In the genomic region with DNA sequence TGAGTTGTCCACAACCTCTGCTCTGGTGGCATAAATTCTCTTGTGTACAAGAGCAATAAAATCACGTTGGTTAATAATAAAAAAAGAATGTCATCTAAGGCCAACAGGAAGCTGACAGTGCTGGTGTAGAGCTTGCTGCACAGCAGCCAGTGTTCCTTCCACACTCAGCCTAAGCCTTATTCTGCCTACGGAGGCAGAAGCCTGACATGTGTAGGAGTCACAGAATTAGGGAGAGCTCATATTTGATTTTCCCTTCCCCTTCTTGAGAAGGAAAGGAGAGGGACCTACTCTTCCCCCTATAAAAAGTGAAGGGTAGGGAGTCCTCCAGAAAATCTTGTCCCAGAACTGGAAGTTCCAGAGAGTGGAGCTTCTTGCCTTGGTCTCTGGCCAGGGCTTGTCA, we compare ENCODE assay signal across 20 mouse cellular contexts. TPM values are rescaled to one million over a fixed set of nuclear protein-coding genes. Genes with fewer than 3 reads are reported as not detected.
DNase-seq lines count a peak whose midpoint lies in the region; ATAC-seq lines count a peak whose summit lies in the region.
"Had no signal": no experiment of that assay in that cellular context is flagged by ENCODE, and none has a peak within 500 bp of the region (broad histone marks: within the 10 kb centered on the region; RNA-seq: fewer than 3 reads in every experiment).

No protein-coding gene starts in this region.

- no peak overlapping the region for H3K4me3 ChIP-seq in heart, embryonic 12.5 days
- H3K4me3 ChIP-seq: embryonic facial prominence, embryonic 12.5 days; erythroblast, embryonic 14.5 days; forebrain, embryonic 13.5 days; midbrain, embryonic 15.5 days; myocyte; stomach, embryonic 15.5 days had no signal

- peak; percentile 5 for DNase-seq in CD4-positive, CD25-positive, alpha-beta regulatory T cell, adult 2 months (ENCODE audit: low read depth, low spot score)
- peak; percentile 2 to 42 for DNase-seq in heart, adult 9 months (ENCODE audit: low spot score in 2 of 2)
- peak; percentile 8 for DNase-seq in right cerebral cortex, adult 18-20 months
- no peak for DNase-seq in right cerebral cortex, postnatal 36 days (ENCODE audit: low spot score in 2 of 2)
- no peak for DNase-seq in urinary bladder, postnatal 25 days (ENCODE audit: low spot score)
- DNase-seq in adrenal gland, postnatal 25 days = no peak
- DNase-seq: cerebellum, adult 9-10 months; layer of hippocampus, postnatal 36 days; liver; lung, adult 18-20 months; lung, postnatal 14 days had no signal

- 61% methylated on average over 2 of the region's 2 CpGs for WGBS in heart, embryonic 12.5 days

- no peaks in the 10 kb centered on the region for H3K27me3 ChIP-seq in heart, embryonic 12.5 days (replicated peaks)
- H3K27me3 ChIP-seq: embryonic facial prominence, embryonic 12.5 days; forebrain, embryonic 13.5 days; midbrain, embryonic 15.5 days; stomach, embryonic 15.5 days had no signal

- no peaks in the 10 kb centered on the region for H3K4me1 ChIP-seq in heart, embryonic 12.5 days (replicated peaks)
- H3K4me1 ChIP-seq: embryonic facial prominence, embryonic 12.5 days; forebrain, embryonic 13.5 days; midbrain, embryonic 15.5 days; stomach, embryonic 15.5 days had no signal

- H3K27ac ChIP-seq in heart, embryonic 12.5 days (ENCODE audit: poor library complexity, severe bottlenecking) = no peak overlapping the region
- H3K27ac ChIP-seq: embryonic facial prominence, embryonic 12.5 days; forebrain, embryonic 13.5 days; midbrain, embryonic 15.5 days; stomach, embryonic 15.5 days had no signal

- H3K36me3 ChIP-seq in heart, embryonic 12.5 days = no peaks in the 10 kb centered on the region
- H3K36me3 ChIP-seq: embryonic facial prominence, embryonic 12.5 days; G1E; midbrain, embryonic 15.5 days; stomach, embryonic 15.5 days had no signal

- H3K9ac ChIP-seq in heart, embryonic 12.5 days = no peak overlapping the region
- H3K9ac ChIP-seq: embryonic facial prominence, embryonic 12.5 days; forebrain, embryonic 13.5 days; midbrain, embryonic 15.5 days; stomach, embryonic 15.5 days had no signal

- no peaks in the 10 kb centered on the region for H3K9me3 ChIP-seq in heart, embryonic 12.5 days (replicated peaks)
- H3K9me3 ChIP-seq: embryonic facial prominence, embryonic 12.5 days; forebrain, embryonic 13.5 days; G1E; midbrain, embryonic 15.5 days; stomach, embryonic 15.5 days had no signal

- no peak overlapping the region for H3K4me2 ChIP-seq in heart, embryonic 12.5 days
- H3K4me2 ChIP-seq: embryonic facial prominence, embryonic 12.5 days; forebrain, embryonic 13.5 days; midbrain, embryonic 15.5 days; stomach, embryonic 15.5 days had no signal

- ATAC-seq in CD4-positive, CD25-positive, alpha-beta regulatory T cell, adult 4 months = no peak
- no peak for ATAC-seq in heart, embryonic 12.5 days (ENCODE audit: insufficient number of reproducible peaks, low FRiP score)
- ATAC-seq: forebrain, embryonic 13.5 days; midbrain, embryonic 15.5 days had no signal

RNA-seq across cellular contexts. Expression of gene Gpr34, which starts 57.6 kb away (rescaled TPM):
- polyA plus RNA-seq in CD4-positive, CD25-positive, alpha-beta regulatory T cell, adult 4 months (2017; shearing (Covaris generic)) = 10 to 100 TPM; 39.1 to 41.9 TPM
- polyA plus RNA-seq in heart, embryonic 12.5 days (2016; fragmentation: Nextera tagmentation; extraction: Ambion mirVana) = 0.75 and 0.90 TPM in 2 replicates
- total RNA-seq in adrenal gland, postnatal 25 days (2021) = 0.67 and 1.1 TPM in 2 replicates
- polyA plus RNA-seq: erythroblast, embryonic 14.5 days; G1E; myocyte had no signal

Comparison
In these comparisons a context has a peak if more than half of its experiments do, and no peak if none do; other contexts are left out.
1. DNase-seq: peak in CD4-positive, CD25-positive, alpha-beta regulatory T cell, adult 2 months (single experiment), heart, adult 9 months (2 of 2) and right cerebral cortex, adult 18-20 months (single experiment); none in right cerebral cortex, postnatal 36 days (0 of 2), urinary bladder, postnatal 25 days (single experiment) and adrenal gland, postnatal 25 days (single experiment).
2. RNA of gene Gpr34, which starts 57.6 kb away (polyA plus RNA-seq): 39.1 to 41.9 TPM in CD4-positive, CD25-positive, alpha-beta regulatory T cell, adult 4 months; 0.75 to 0.90 TPM in heart, embryonic 12.5 days; every median in the first group is over 10 times any median in the second.